Mouse (Mus musculus) G1E (cell line): ENCODE data around the gene Gse1. TPM values are rescaled to one million over a fixed set of nuclear protein-coding genes. Genes with fewer than 3 reads are reported as not detected.

Experiments
- ATAC-seq: 2 replicates; pipeline ENCODE4 v1.8.0; 2016; ENCODE audit warnings: mild to moderate bottlenecking; ENCODE audit not compliant: insufficient number of reproducible peaks, poor library complexity, low FRiP score, severe bottlenecking; ENCODE audit errors: extremely low read depth
- DNase-seq: peaks from one replicate; pipeline ENCODE4 v3.0.0; 2012; ENCODE audit warnings: low spot score
- H3K27me3 ChIP-seq: 2 replicates; pipeline ENCODE4 v1.6.1; 2012; ENCODE audit warnings: mild to moderate bottlenecking, low read length, inconsistent platforms; ENCODE audit not compliant: insufficient read depth
- H3K36me3 ChIP-seq: replicated peaks from 2 replicates; pipeline ENCODE3; 2012; ENCODE audit warnings: mild to moderate bottlenecking, inconsistent platforms
- H3K4me1 ChIP-seq: 2 replicates; pipeline ENCODE4 v1.6.1; 2012; ENCODE audit warnings: low read depth, low read length, inconsistent platforms, mixed read lengths; ENCODE audit not compliant: insufficient read depth
- H3K4me3 ChIP-seq: 2 replicates; pipeline ENCODE4 v1.5.1; 2012; ENCODE audit warnings: low read depth, mild to moderate bottlenecking, inconsistent platforms, low read length, moderate library complexity, mixed read lengths
- H3K9me3 ChIP-seq: replicated peaks from 2 replicates; pipeline ENCODE4 v1.6.1; 2012; ENCODE audit warnings: inconsistent platforms
- CTCF ChIP-seq: IDR thresholded peaks from 2 replicates; pipeline ENCODE4 v1.5.1; 2012; ENCODE audit warnings: low read depth, low read length, inconsistent platforms, mixed read lengths
- GATA1 ChIP-seq: IDR thresholded peaks from 2 replicates; pipeline ENCODE4 v1.6.1; 2012; ENCODE audit warnings: borderline replicate concordance, low read length, inconsistent platforms, mixed read lengths
- GATA2 ChIP-seq: IDR thresholded peaks from 2 replicates; pipeline ENCODE4 v1.6.1; 2012; ENCODE audit warnings: low read depth, low read length, inconsistent platforms, borderline replicate concordance
- POLR2AphosphoS5 ChIP-seq: IDR thresholded peaks from 2 replicates; pipeline ENCODE4 v1.6.1; 2012; ENCODE audit warnings: low read depth, low read length, inconsistent platforms; ENCODE audit not compliant: insufficient replicate concordance
- TAL1 ChIP-seq: conservative IDR thresholded peaks from 2 replicates; pipeline ENCODE4 v1.6.1; 2012; ENCODE audit warnings: low read depth, low read length, inconsistent platforms, mixed read lengths
- polyA plus RNA-seq: library from polyadenylated mRNA; stranded (reverse); fragments of >175 nt; gene quantifications from 2 replicates; pipeline ENCODE4 v1.2.3, GENCODE M21; 2012
- total RNA-seq, 2 experiments: library from RNA; stranded (forward) in 1 of 2; stranded (reverse) in 1 of 2; fragments of 200-1000 nt in 1 of 2; fragments of >200 nt in 1 of 2; fragmentation: Nextera tagmentation in 1 of 2; gene quantifications; 2 replicates each; pipeline ENCODE4 v1.2.3; 2014 to 2017

The Gse1 gene
- total and polyA plus RNA-seq, 3 experiments: 6.3 to 106 (median 48.4) TPM

DNA sequence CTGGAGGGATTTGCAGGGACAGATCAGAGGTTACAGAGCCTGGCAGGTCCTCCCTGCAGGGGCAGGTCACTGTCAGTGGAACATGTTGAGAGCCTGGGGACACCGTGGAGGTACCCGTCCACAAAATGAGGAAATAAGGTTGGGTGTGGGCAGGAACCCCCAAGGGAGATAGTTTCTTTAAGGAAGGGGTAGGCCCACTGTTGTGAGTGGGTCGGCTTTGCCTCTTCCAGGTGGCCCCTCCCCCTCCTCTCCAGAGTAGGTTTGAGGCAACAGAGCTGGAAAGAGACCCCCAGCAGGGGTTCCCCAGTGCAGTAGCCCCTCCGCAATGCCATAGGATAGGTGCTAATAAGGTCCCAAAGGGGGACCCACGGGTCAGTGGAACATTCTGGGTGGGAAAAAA is 274.2 kb downstream of the Gse1 start:
- TF ChIP-seq CTCF (no peak), GATA2 (no peak), GATA1 (no peak), TAL1 (no peak), POLR2AphosphoS5 (no peak)
- peaks cover 20% of the 10 kb centered on the region for H3K27me3 ChIP-seq
- ATAC-seq: no peak
- no peaks in the 10 kb centered on the region for H3K9me3 ChIP-seq
- H3K36me3 ChIP-seq: peaks cover 54% of the 10 kb centered on the region
- H3K4me1 ChIP-seq: peaks cover 93% of the 10 kb centered on the region
- no peak overlapping the region for H3K4me3 ChIP-seq
- peak; percentile 39 for DNase-seq

GRCm38 (mm10) chr8:120504251-120505081 is 276.2 kb downstream of the Gse1 start:
- ATAC-seq (no peak), DNase-seq (peak; percentile 62)
- no peak for TF ChIP-seq GATA2
- TF ChIP-seq CTCF: no peak
- H3K27me3 ChIP-seq: peaks cover 27% of the 10 kb centered on the region
- peaks cover 63% of the 10 kb centered on the region for H3K36me3 ChIP-seq
- H3K4me3 ChIP-seq: peak overlapping the region; percentile 66
- no peaks in the 10 kb centered on the region for H3K9me3 ChIP-seq
- peaks cover 94% of the 10 kb centered on the region for H3K4me1 ChIP-seq

- peaks cover 94% of the 10 kb centered on the region for H3K4me1 ChIP-seq
- no peak for ATAC-seq
- H3K4me3 ChIP-seq: peak overlapping the region; percentile 66; the same call in 1 of the 2 replicates
- H3K36me3 ChIP-seq: peaks cover 58% of the 10 kb centered on the region
- H3K27me3 ChIP-seq: peaks cover 30% of the 10 kb centered on the region
- DNase-seq: peak; percentile 38
- TF ChIP-seq CTCF (no peak), GATA1 (no peak), TAL1 (no peak), GATA2 (no peak), POLR2AphosphoS5 (no peak)
- H3K9me3 ChIP-seq: no peaks in the 10 kb centered on the region
Observed at GRCm38 (mm10) chr8:120505082-120505511, 276.8 kb downstream of the Gse1 start.

DNA sequence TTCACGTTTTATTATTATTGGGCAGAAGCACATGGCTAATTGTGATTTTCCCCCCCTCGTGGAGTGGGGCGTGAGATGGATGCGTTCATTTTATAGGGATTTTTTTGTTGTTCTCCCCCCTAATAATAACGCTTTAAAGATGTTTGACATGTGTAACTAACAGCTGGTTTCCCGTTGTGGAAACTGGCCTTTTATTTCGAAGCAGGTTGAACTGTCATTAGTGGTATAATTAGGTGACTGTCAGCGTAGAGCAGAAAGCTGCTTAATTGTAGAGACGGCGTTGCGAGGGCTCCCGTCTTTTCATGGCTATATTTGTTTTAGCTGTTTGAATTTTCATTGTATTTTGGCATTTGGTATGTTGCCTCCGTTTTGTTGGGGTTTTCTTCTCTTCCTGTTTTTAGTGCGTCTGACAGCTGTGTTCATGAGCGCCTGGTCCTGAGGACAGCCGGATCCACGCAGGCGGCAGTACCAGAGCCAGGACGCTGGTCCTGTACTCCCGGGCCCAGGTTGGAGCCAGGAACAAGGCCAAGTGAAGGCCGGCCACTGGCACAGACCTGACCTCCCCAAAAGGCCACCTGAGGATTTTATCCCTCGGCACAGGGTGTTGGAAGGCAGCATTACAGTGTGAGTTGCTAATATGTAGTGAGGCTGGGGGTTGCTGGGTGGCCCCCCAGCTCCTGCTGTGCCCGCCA is 277.5 kb downstream of the Gse1 start:
- DNase-seq (no peak), ATAC-seq (no peak)
- Histone ChIP-seq H3K27me3 (peaks cover 24% of the 10 kb centered on the region), H3K4me1 (peaks cover 93% of the 10 kb centered on the region), H3K4me3 (no peak overlapping the region; the same call in 1 of the 2 replicates), H3K9me3 (no peaks in the 10 kb centered on the region), H3K36me3 (peaks cover 55% of the 10 kb centered on the region)
- TF ChIP-seq CTCF: no peak
- TF ChIP-seq GATA2: no peak
- TF ChIP-seq POLR2AphosphoS5: no peak

GRCm38 (mm10) chr8:120506562-120506961 is 278.3 kb downstream of the Gse1 start:
- no peak for ATAC-seq

GRCm38 (mm10) chr8:120507290-120507689 is 279.0 kb downstream of the Gse1 start:
- Histone ChIP-seq H3K36me3 (peaks cover 63% of the 10 kb centered on the region), H3K4me1 (peaks cover 86% of the 10 kb centered on the region), H3K9me3 (peaks cover 6% of the 10 kb centered on the region), H3K4me3 (no peak overlapping the region), H3K27me3 (peaks cover 26% of the 10 kb centered on the region)
- DNase-seq: no peak
- TF ChIP-seq POLR2AphosphoS5: no peak
- no peak for ATAC-seq

More at GRCm38 (mm10) chr8:120506562-120506961, 278.3 kb downstream of the Gse1 start:
- no peak overlapping the region for H3K4me3 ChIP-seq
- H3K9me3 ChIP-seq: no peaks in the 10 kb centered on the region
- peaks cover 24% of the 10 kb centered on the region for H3K27me3 ChIP-seq
- no peak for DNase-seq
- H3K4me1 ChIP-seq: peaks cover 93% of the 10 kb centered on the region
- no peak for TF ChIP-seq GATA1
- TF ChIP-seq CTCF: peak; percentile 15; the same call in 1 of the 2 replicates
- H3K36me3 ChIP-seq: peaks cover 55% of the 10 kb centered on the region
